Mouse (Mus musculus): ENCODE data around the gene Drd1.

Drd1 gene

DNA sequence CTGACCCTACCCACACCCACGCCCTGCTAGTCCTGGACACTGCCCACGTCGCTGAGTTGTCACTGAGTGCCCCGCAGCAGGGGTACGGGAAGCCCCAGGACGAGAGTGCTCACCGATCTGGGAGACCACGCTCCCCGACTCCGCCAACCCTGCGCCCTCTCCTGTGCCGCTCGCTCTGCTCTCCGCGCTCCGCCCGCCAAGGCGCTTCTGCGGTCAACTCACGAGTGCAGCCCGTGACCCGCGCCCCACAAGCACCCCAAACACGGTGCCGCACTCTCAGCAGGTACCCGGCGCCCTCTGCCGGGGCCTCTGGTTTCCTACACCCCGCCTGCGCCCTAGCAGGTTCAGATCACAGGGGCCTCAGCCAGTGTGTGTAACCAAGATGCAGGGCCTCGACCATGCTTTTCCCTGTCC is at the start of gene Drd1:
Drd1 (minus strand) TSS at position 258 of the 414 bp plus-strand sequence.
- peak; percentile 48 for DNase-seq (ENCODE audit: low read depth)

DNA sequence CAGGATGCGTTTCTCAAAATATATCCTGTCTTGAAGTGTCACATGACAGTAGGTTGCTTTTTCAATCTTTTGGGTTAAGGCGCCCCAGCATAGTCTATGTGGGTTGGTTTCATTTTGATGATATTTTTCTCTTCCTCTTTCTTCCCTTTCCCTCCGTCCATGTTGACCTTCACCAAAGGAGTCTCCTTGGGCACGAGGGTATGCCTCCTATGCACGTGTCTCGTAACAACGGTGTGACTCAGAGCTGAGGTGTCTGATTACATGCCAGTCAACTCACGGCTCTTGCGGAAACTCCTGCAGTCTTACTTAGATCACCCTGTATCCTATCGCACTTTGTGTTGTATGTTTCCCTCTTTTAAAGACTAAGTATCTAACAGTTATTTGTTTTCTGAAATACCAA is 48.4 kb upstream of the Drd1 start:
- no peak for DNase-seq (ENCODE audit: low read depth)

- DNase-seq (ENCODE audit: low read depth): no peak
Observed at GRCm38 (mm10) chr13:54103271-54103670, 47.8 kb upstream of the Drd1 start.

- no peak for DNase-seq (ENCODE audit: low read depth)
Observed at GRCm38 (mm10) chr13:54102061-54102460, 46.6 kb upstream of the Drd1 start.

- DNase-seq (ENCODE audit: low read depth): no peak
Observed at GRCm38 (mm10) chr13:54101031-54101820, 45.7 kb upstream of the Drd1 start.

- DNase-seq (ENCODE audit: low read depth): no peak
Observed at GRCm38 (mm10) chr13:54097797-54098196, 42.3 kb upstream of the Drd1 start.

- DNase-seq (ENCODE audit: low read depth): no peak
Observed at GRCm38 (mm10) chr13:54097227-54097626, 41.7 kb upstream of the Drd1 start.

- DNase-seq (ENCODE audit: low read depth): no peak
Observed at GRCm38 (mm10) chr13:54095721-54096120, 40.2 kb upstream of the Drd1 start.

- no peak for DNase-seq (ENCODE audit: low read depth)
Observed at GRCm38 (mm10) chr13:54094963-54095362, 39.5 kb upstream of the Drd1 start.

DNA sequence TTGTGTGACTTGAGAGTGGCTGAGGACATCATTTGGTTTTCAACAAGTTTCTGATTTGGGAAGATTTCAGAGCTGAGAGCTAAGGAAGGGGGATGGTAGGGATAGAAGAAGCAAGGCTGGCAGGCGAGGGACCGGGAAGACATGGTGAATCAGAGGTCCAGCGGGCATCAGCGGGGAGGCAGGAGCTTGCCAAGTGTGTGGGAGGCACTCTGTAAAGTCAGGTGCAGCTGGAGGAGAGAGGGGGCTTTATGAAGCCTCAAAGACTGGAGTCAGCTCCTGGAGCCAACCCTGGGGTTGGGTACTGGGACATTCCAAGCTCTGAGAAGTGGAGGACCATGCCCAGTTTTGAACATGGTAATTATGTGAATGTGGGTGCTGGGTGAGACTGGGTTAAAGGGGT is 38.8 kb upstream of the Drd1 start:
- no peak for DNase-seq (ENCODE audit: low read depth)

GRCm38 (mm10) chr13:54091719-54092118 is 36.2 kb upstream of the Drd1 start:
- no peak for DNase-seq (ENCODE audit: low read depth)

- DNase-seq (ENCODE audit: low read depth): no peak
Observed at GRCm38 (mm10) chr13:54085266-54085665, 29.8 kb upstream of the Drd1 start.

- no peak for DNase-seq (ENCODE audit: low read depth)
Observed at GRCm38 (mm10) chr13:54084826-54085225, 29.3 kb upstream of the Drd1 start.

GRCm38 (mm10) chr13:54084178-54084577 is 28.7 kb upstream of the Drd1 start:
- DNase-seq (ENCODE audit: low read depth): no peak

GRCm38 (mm10) chr13:54082946-54083345 is 27.4 kb upstream of the Drd1 start:
- DNase-seq (ENCODE audit: low read depth): no peak

DNA sequence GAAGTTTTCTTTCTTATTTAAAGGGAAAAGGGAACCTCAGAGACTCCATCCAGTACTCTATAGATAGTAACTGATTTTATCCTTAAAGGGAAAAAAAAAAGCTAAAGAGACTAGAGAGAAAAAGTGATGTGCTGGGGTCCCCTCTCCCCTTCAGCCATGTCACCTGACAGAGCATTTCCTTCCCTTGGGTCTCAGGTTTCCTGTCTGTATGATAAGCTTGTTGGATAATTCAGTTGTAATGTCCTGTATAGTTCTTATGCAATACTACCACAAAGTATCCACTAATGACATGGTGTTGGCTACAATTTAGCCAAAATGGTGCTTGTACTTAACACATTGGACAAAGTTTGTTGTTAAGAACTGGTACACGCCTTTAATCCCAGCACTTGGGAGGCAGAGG is 25.3 kb upstream of the Drd1 start:
- no peak for DNase-seq (ENCODE audit: low read depth)

GRCm38 (mm10) chr13:54079782-54080759 is 24.6 kb upstream of the Drd1 start:
- DNase-seq (ENCODE audit: low read depth): no peak

- DNase-seq (ENCODE audit: low read depth): no peak
Observed at GRCm38 (mm10) chr13:54077470-54078174, 22.1 kb upstream of the Drd1 start.

GRCm38 (mm10) chr13:54076762-54077460 is 21.4 kb upstream of the Drd1 start:
- DNase-seq (ENCODE audit: low read depth): no peak

DNA sequence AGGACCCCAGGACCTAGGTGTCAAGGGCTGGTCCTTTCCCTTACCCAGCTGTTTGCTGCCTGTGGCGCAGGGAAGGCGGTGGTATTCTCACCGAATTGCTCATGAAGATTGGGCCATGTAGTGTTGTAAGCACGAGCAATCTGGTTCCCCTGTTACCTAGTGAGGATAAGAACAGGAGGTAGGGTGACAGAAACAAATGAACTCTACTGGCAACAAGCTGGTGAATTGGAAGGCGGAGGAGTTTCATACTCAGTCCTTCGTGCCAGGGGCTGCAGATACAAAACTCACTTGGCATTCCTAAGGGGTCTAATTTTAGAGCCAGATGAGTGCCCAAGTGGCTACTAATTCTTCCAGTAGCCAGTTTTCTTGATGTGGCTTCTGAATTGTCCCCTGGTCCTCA is 20.5 kb upstream of the Drd1 start:
- no peak for DNase-seq (ENCODE audit: low read depth)

DNA sequence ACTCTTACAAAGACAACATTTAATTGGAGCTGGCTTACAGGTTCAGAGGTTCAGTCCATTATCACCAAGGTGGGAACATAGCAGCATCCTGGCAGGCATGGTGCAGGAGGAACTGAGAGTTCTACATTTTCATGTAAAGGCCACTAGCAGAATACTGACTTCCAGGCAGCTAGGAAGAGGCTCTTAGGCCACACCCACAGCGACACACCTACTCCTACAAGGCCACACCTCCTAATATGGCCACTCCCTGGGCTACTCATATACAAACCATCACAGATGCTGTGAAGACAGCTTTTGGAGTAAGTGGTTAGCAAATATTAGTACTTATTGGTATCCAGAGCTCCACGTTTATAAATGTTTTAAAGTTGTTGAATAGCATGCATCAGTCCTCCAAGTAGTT is 19.9 kb upstream of the Drd1 start:
- no peak for DNase-seq (ENCODE audit: low read depth)

DNA sequence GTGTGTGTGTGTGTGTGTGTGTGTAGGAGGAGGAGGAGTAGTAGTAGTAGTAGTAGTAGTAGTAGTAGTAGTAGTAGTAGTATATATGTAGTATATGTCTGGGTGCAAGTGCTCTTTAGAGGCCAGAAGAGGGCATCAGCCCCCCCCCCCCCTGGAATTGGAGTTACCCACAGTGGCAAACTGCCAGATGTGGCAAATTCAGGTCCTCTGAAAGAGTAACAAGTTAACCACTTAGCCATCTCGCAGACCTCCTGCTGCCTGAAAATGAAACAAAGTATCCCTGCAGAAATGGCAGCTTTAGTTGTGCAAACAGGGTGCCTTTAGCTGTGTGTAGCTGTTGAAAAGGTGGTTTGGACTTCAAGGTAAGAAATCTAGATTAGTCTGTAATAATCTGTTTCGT is 18.0 kb upstream of the Drd1 start:
- peak; percentile 47 for DNase-seq (ENCODE audit: low read depth)

All from naive thymus-derived CD4-positive, alpha-beta T cell, adult 2 months (primary cell).